Mouse (Mus musculus) small intestine, adult 2 months (tissue): ENCODE measurements around the gene H2-Ab1. TPM values are rescaled to one million over a fixed set of nuclear protein-coding genes. Genes with fewer than 3 reads are reported as not detected.

ENCODE experiments used
- H3K27ac ChIP-seq: fragments of 200-500 bp; 2 replicates; pipeline ENCODE4 v1.5.1; 2012; ENCODE audit warnings: low read depth, low read length, control low read depth, inconsistent platforms; ENCODE audit not compliant: insufficient read depth
- H3K27me3 ChIP-seq: fragments of 200-500 bp; 2 replicates; pipeline ENCODE4 v1.6.1; 2012; ENCODE audit warnings: mild to moderate bottlenecking, moderate library complexity, low read length, inconsistent platforms; ENCODE audit not compliant: control insufficient read depth, insufficient read depth
- H3K36me3 ChIP-seq: fragments of 200-500 bp; 2 replicates; pipeline ENCODE4 v1.6.1; 2012; ENCODE audit warnings: mild to moderate bottlenecking, low read length, control low read depth, inconsistent platforms; ENCODE audit not compliant: control insufficient read depth, insufficient read depth
- H3K4me1 ChIP-seq: fragments of 200-500 bp; 2 replicates; pipeline ENCODE4 v1.6.1; 2012; ENCODE audit warnings: low read length, inconsistent platforms, mixed read lengths; ENCODE audit not compliant: control insufficient read depth, insufficient read depth, insufficient read length
- H3K4me3 ChIP-seq: fragments of 200-500 bp; 2 replicates; pipeline ENCODE4 v1.5.1; 2012; ENCODE audit warnings: low read depth, mild to moderate bottlenecking, control low read depth, inconsistent platforms, low read length, moderate library complexity
- CTCF ChIP-seq: fragments of 200-500 bp; IDR thresholded peaks from 2 replicates; pipeline ENCODE4 v1.5.1; 2012; ENCODE audit warnings: low read depth, mild to moderate bottlenecking, control low read depth, inconsistent platforms, low read length, moderate library complexity, mixed read lengths; ENCODE audit not compliant: insufficient replicate concordance, insufficient read length; ENCODE audit errors: extremely low read depth
- POLR2A ChIP-seq: fragments of 200-500 bp; IDR thresholded peaks from 2 replicates; pipeline ENCODE4 v1.6.1; 2012; ENCODE audit warnings: low read depth, mild to moderate bottlenecking, control low read depth, inconsistent platforms, low read length, moderate library complexity
- WGBS: fragments of 180-500 bp; shearing (Covaris S2); methylation state at CpG from one replicate; pipeline ENCODE4 v1.1.7; 2018; 5-methylcytosine and 5-hydroxymethylcytosine counted together
- polyA plus RNA-seq: library from polyadenylated mRNA; depleted of rRNA; stranded (reverse); fragments of >200 nt; gene quantifications from 2 replicates; pipeline ENCODE4 v1.2.3, GENCODE M21; 2012

H2-Ab1 gene
- polyA plus RNA-seq, 1 experiment: 5,426 TPM

DNA sequence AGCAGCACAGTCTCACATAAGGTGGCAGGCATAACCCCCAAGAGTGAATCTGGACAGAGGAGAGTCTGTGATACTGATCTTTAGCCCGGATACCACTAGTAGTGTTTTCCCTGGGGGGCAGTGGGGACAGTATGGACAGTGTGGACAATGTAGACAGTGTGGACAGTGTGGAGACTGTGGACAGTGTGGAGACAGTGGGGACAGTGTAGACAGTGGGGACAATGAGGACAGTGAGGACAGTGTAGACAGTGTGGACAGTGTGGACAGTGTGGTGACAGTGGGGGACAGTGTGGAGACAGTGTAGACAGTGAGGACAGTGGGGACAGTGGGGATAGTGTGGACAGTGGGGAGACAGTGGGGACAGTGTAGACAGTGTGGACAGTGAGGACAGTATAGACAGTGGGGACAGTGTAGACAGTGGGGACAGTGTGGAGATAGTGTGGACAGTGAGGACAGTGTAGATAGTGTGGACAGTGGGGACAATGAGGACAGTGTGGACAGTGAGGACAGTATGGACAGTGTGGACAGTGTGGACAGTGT lies 23.1 kb downstream of the H2-Ab1 start:
- Histone ChIP-seq H3K27ac (no peak overlapping the region), H3K4me1 (no peaks in the 10 kb centered on the region), H3K36me3 (peaks cover 20% of the 10 kb centered on the region), H3K4me3 (no peak overlapping the region), H3K27me3 (no peaks in the 10 kb centered on the region)
- TF ChIP-seq POLR2A (no peak), CTCF (no peak)
- 80% methylated on average over 1 of the region's 1 CpGs for whole genome bisulfite sequencing

DNA sequence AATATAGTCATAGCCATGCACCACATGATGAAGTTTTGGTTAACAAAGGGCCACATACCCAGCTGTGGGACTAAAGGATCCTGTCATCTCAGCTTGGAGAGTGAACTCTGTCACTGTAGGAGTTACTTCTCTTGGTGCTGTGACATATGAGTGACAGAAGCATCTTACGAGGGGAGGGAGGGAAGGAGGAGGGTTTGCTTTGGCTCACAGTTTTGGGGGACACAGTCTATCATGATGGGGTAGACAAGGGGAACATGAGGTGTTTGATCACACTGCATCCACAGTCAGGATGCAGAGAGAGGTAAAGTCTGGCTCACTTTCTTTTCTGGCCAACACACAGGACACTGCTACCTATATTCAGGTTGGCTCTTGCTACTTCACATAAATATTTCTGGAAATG lies 24.3 kb downstream of the H2-Ab1 start:
- peaks cover 20% of the 10 kb centered on the region for H3K36me3 ChIP-seq
- H3K4me1 ChIP-seq: no peaks in the 10 kb centered on the region; the same call in 1 of the 2 replicates
- H3K27ac ChIP-seq: no peak overlapping the region
- no peak overlapping the region for H3K4me3 ChIP-seq
- no peaks in the 10 kb centered on the region for H3K27me3 ChIP-seq
- 68% methylated on average over 1 of the region's 1 CpGs for WGBS
- no peak for TF ChIP-seq POLR2A
- TF ChIP-seq CTCF: no peak

- Histone ChIP-seq H3K4me3 (peak overlapping the region; percentile 30; the same call in 1 of the 2 replicates), H3K27ac (no peak overlapping the region), H3K4me1 (peaks cover 1% of the 10 kb centered on the region; the same call in 1 of the 2 replicates), H3K36me3 (peaks cover 17% of the 10 kb centered on the region), H3K27me3 (no peaks in the 10 kb centered on the region)
- TF ChIP-seq POLR2A (no peak), CTCF (no peak)
- WGBS: 81% methylated on average over 4 of the region's 4 CpGs
These were observed 27.9 kb downstream of the H2-Ab1 start for GRCm38 (mm10) chr17:34285371-34285770.

GRCm38 (mm10) chr17:34285848-34286247 lies 28.4 kb downstream of the H2-Ab1 start:
- WGBS: 16% methylated on average over 4 of the region's 4 CpGs
- H3K27me3 ChIP-seq: no peaks in the 10 kb centered on the region
- peak overlapping the region; percentile 37 for H3K4me3 ChIP-seq
- peaks cover 17% of the 10 kb centered on the region for H3K36me3 ChIP-seq
- TF ChIP-seq CTCF (peak; percentile 89), POLR2A (no peak)
- peak overlapping the region; percentile 54 for H3K27ac ChIP-seq
- H3K4me1 ChIP-seq: peaks cover 1% of the 10 kb centered on the region; the same call in 1 of the 2 replicates

DNA sequence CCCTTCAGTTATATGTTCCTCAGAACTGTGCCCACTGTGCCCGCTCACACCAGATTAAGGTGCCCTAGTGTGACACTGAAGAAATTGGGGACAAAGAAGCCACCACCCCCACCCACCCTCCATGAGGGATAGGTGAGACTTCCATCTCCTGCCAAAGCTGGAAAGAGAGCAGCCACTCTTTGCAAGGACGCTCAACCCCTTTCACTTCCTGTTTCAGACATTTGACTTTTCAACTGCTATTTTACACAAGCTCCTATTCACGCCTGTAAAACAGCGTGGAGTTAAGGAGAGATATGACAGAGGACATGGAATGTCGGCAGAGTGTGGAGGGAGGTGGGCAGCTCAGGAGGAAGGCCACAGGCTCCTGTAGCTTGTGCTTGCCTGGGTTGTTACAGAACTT lies 29.0 kb downstream of the H2-Ab1 start:
- H3K4me3 ChIP-seq: peak overlapping the region; percentile 60
- H3K27me3 ChIP-seq: no peaks in the 10 kb centered on the region
- WGBS: 75% methylated on average over 5 of the region's 5 CpGs
- peaks cover 1% of the 10 kb centered on the region; the same call in 1 of the 2 replicates for H3K4me1 ChIP-seq
- no peak for TF ChIP-seq POLR2A
- TF ChIP-seq CTCF: no peak
- H3K27ac ChIP-seq: 0 out of 2 replicates have a peak overlapping the region, but pooled peaks have one; percentile 25
- peaks cover 17% of the 10 kb centered on the region for H3K36me3 ChIP-seq

- Histone ChIP-seq H3K4me1 (peaks cover 1% of the 10 kb centered on the region; the same call in 1 of the 2 replicates), H3K4me3 (peak overlapping the region; percentile 60; the same call in 1 of the 2 replicates), H3K36me3 (peaks cover 17% of the 10 kb centered on the region), H3K27ac (peak overlapping the region; percentile 84), H3K27me3 (no peaks in the 10 kb centered on the region)
- 59% methylated on average over 6 of the region's 6 CpGs for WGBS
- TF ChIP-seq CTCF (no peak), POLR2A (no peak)
These were observed 29.5 kb downstream of the H2-Ab1 start for GRCm38 (mm10) chr17:34286999-34287398.

GRCm38 (mm10) chr17:34287648-34288047 lies 30.2 kb downstream of the H2-Ab1 start, which contains the start of gene H2-Aa:
H2-Aa (minus strand) TSS chr17:34287823.
- Histone ChIP-seq H3K27me3 (no peaks in the 10 kb centered on the region), H3K4me1 (peaks cover 3% of the 10 kb centered on the region; the same call in 1 of the 2 replicates), H3K27ac (peak within 1 kb of the TSS; percentile 84), H3K4me3 (peak within 1 kb of the TSS; percentile 79), H3K36me3 (peaks cover 14% of the 10 kb centered on the region)
- 16% methylated on average over 8 of the region's 8 CpGs for WGBS
- TF ChIP-seq CTCF (no peak), POLR2A (peak; percentile 73; the same call in 1 of the 2 replicates)
